27 mouse cellular contexts compared by ENCODE assay signal in genomic region chr14:30409331-30409730, GRCm38 (mm10).
DNase-seq lines count a peak whose midpoint lies in the region; ATAC-seq and TF ChIP-seq lines count a peak whose summit lies in the region.
"Had no signal": no experiment of that assay in that cellular context is flagged by ENCODE, and none has a peak within 500 bp of the region (broad histone marks: within the 10 kb centered on the region; RNA-seq: fewer than 3 reads in every experiment).

No protein-coding gene starts in this region.

- TF ChIP-seq EP300 in heart, postnatal 0 days (IDR thresholded peaks at IDR 0.05; ENCODE audit: low read depth): no peak

- H3K36me3 ChIP-seq in heart, embryonic 11.5 days (ENCODE audit: control insufficient read depth, insufficient read depth, low read length): no peaks in the 10 kb centered on the region
- H3K36me3 ChIP-seq in heart, embryonic 14.5 days (ENCODE audit: control insufficient read depth, insufficient read depth, low read length): no peaks in the 10 kb centered on the region
- H3K36me3 ChIP-seq in heart, postnatal 0 days (replicated peaks; ENCODE audit: control insufficient read depth, insufficient read depth, low read length): no peaks in the 10 kb centered on the region
- H3K36me3 ChIP-seq: embryonic facial prominence, embryonic 12.5 days; embryonic facial prominence, embryonic 15.5 days; G1E; hindbrain, embryonic 10.5 days; hindbrain, embryonic 13.5 days; intestine, embryonic 15.5 days; kidney, embryonic 15.5 days had no signal

- 27% methylated on average over 4 of the region's 4 CpGs for WGBS in heart, embryonic 11.5 days (ENCODE audit: insufficient replicate concordance)
- 14% methylated on average over 4 of the region's 4 CpGs for WGBS in heart, embryonic 14.5 days
- WGBS in heart, postnatal 0 days: 20% methylated on average over 4 of the region's 4 CpGs

- peaks cover 15% of the 10 kb centered on the region for H3K4me1 ChIP-seq in heart, embryonic 11.5 days (ENCODE audit: control insufficient read depth, insufficient read depth, low read length)
- H3K4me1 ChIP-seq in heart, embryonic 14.5 days (ENCODE audit: control insufficient read depth in 2 of 2, insufficient read depth in 2 of 2, low read length in 2 of 2): peaks cover 8 to 23% of the 10 kb centered on the region in 2 experiments
- H3K4me1 ChIP-seq in heart, postnatal 0 days (ENCODE audit: control insufficient read depth, insufficient read depth): peaks cover 2% of the 10 kb centered on the region; the same call in 1 of the 2 replicates
- H3K4me1 ChIP-seq: embryonic facial prominence, embryonic 12.5 days; embryonic facial prominence, embryonic 15.5 days; hindbrain, embryonic 10.5 days; hindbrain, embryonic 13.5 days; intestine, embryonic 15.5 days had no signal

- no peak for TF ChIP-seq CTCF in heart, postnatal 0 days (IDR thresholded peaks at IDR 0.05; ENCODE audit: low read depth)

- H3K27ac ChIP-seq in heart, embryonic 11.5 days (ENCODE audit: low read depth, low read length): peak overlapping the region; percentile 18; the same call in 1 of the 2 replicates
- peak overlapping the region; percentile 29 to 32; a peak in 1 of 4 replicates for H3K27ac ChIP-seq in heart, embryonic 14.5 days (replicated peaks in 1 of 2; ENCODE audit: control insufficient read depth in 1 of 2, insufficient read depth in 1 of 2, low read depth in 2 of 2, low read length in 2 of 2)
- H3K27ac ChIP-seq in heart, postnatal 0 days (ENCODE audit: low read depth): no peak overlapping the region
- H3K27ac ChIP-seq: embryonic facial prominence, embryonic 12.5 days; embryonic facial prominence, embryonic 15.5 days; hindbrain, embryonic 10.5 days; hindbrain, embryonic 13.5 days; intestine, embryonic 15.5 days; kidney, embryonic 15.5 days had no signal

- intact Hi-C loops in heart, postnatal 14 days (cut with DNase I): no loop called here

- no peaks in the 10 kb centered on the region for H3K9me3 ChIP-seq in heart, embryonic 11.5 days (replicated peaks; ENCODE audit: control insufficient read depth, low read length)
- no peaks in the 10 kb centered on the region for H3K9me3 ChIP-seq in heart, embryonic 14.5 days (ENCODE audit: control insufficient read depth, low read length)
- no peaks in the 10 kb centered on the region for H3K9me3 ChIP-seq in heart, postnatal 0 days (replicated peaks; ENCODE audit: control insufficient read depth, low read length)
- H3K9me3 ChIP-seq: embryonic facial prominence, embryonic 12.5 days; embryonic facial prominence, embryonic 15.5 days; G1E; hindbrain, embryonic 10.5 days; hindbrain, embryonic 13.5 days; intestine, embryonic 15.5 days; kidney, embryonic 15.5 days had no signal

- H3K4me3 ChIP-seq in heart, embryonic 11.5 days (ENCODE audit: low read depth, low read length): no peak overlapping the region
- H3K4me3 ChIP-seq in heart, embryonic 14.5 days (ENCODE audit: control insufficient read depth in 1 of 2, insufficient read depth in 1 of 2, low read depth in 1 of 2, low read length in 2 of 2): no peak overlapping the region
- no peak overlapping the region for H3K4me3 ChIP-seq in heart, postnatal 0 days (ENCODE audit: low read depth, low read length)
- H3K4me3 ChIP-seq: embryonic facial prominence, embryonic 12.5 days; embryonic facial prominence, embryonic 15.5 days; hindbrain, embryonic 10.5 days; hindbrain, embryonic 13.5 days; intestine, embryonic 15.5 days; kidney, embryonic 15.5 days had no signal

- no peaks in the 10 kb centered on the region for H3K27me3 ChIP-seq in heart, embryonic 11.5 days (ENCODE audit: control insufficient read depth, insufficient read depth, low read length)
- no peaks in the 10 kb centered on the region for H3K27me3 ChIP-seq in heart, embryonic 14.5 days (ENCODE audit: control insufficient read depth, insufficient read depth, low read length)
- H3K27me3 ChIP-seq in heart, postnatal 0 days (ENCODE audit: control insufficient read depth, insufficient read depth, low read length): no peaks in the 10 kb centered on the region
- H3K27me3 ChIP-seq: CH12.LX; embryonic facial prominence, embryonic 12.5 days; embryonic facial prominence, embryonic 15.5 days; hindbrain, embryonic 13.5 days; intestine, embryonic 15.5 days; kidney, embryonic 15.5 days had no signal

- ATAC-seq in heart, embryonic 11.5 days (replicated peaks; ENCODE audit: insufficient number of reproducible peaks, low FRiP score, low TSS enrichment): no peak
- 0 out of 2 replicates have a peak, but pooled peaks have one; percentile 66 for ATAC-seq in heart, embryonic 14.5 days (ENCODE audit: insufficient number of reproducible peaks, insufficient read depth, low FRiP score, low read depth)
- ATAC-seq in heart, postnatal 0 days (ENCODE audit: insufficient read depth, low read depth): 0 out of 2 replicates have a peak, but pooled peaks have one; percentile 36
- ATAC-seq: forebrain, embryonic 14.5 days; hindbrain, embryonic 16.5 days; intestine, embryonic 15.5 days; Patski had no signal

- no peak overlapping the region for H3K9ac ChIP-seq in heart, embryonic 11.5 days (ENCODE audit: low read depth, low read length)
- no peak overlapping the region for H3K9ac ChIP-seq in heart, embryonic 14.5 days (ENCODE audit: low read length)
- no peak overlapping the region for H3K9ac ChIP-seq in heart, postnatal 0 days (replicated peaks; ENCODE audit: low read depth, low read length)
- H3K9ac ChIP-seq: embryonic facial prominence, embryonic 12.5 days; embryonic facial prominence, embryonic 15.5 days; hindbrain, embryonic 13.5 days; intestine, embryonic 15.5 days; kidney, embryonic 15.5 days had no signal

- no peak for DNase-seq in heart, adult 8-10 months (ENCODE audit: low spot score)
- DNase-seq in heart, adult 18-20 months: no peak
- DNase-seq in heart, postnatal 0 days (ENCODE audit: low spot score): peak; percentile 28
- DNase-seq in heart, postnatal 14 days: no peak
- peak; percentile 43 for DNase-seq in heart, postnatal 4 days
- DNase-seq: adrenal gland, postnatal 10 days; adrenal gland, postnatal 36 days; B cell, adult 2 months; cerebellum, adult 18-20 months; cerebellum, adult 9-10 months; cerebellum, postnatal 14 days; gastrocnemius, postnatal 36 days; kidney, adult 11 months; kidney, adult 8-10 months had no signal

- no peak overlapping the region for H3K4me2 ChIP-seq in heart, embryonic 11.5 days
- no peak overlapping the region for H3K4me2 ChIP-seq in heart, embryonic 14.5 days (ENCODE audit: low read length)
- H3K4me2 ChIP-seq in heart, postnatal 0 days (ENCODE audit: low read depth, low read length): no peak overlapping the region
- H3K4me2 ChIP-seq: embryonic facial prominence, embryonic 12.5 days; embryonic facial prominence, embryonic 15.5 days; hindbrain, embryonic 13.5 days; intestine, embryonic 15.5 days; kidney, embryonic 15.5 days had no signal

Comparison
In these comparisons a context has a peak if more than half of its experiments do, and no peak if none do; other contexts are left out.
1. DNase-seq: peak in heart, postnatal 0 days (single experiment) and heart, postnatal 4 days (single experiment); none in heart, adult 8-10 months (single experiment), heart, adult 18-20 months (0 of 2) and heart, postnatal 14 days (0 of 2).